Mouse (Mus musculus) cerebellum, adult 2 months (tissue): ENCODE measurements at regions not wholly inside any gene's neighbourhood (a gene's known extent, or its start where the extent isn't known, plus 50 kb on each side); places are given as distances from the start of the nearest gene placed in this dataset.

Experiments
- CTCF ChIP-seq: fragments of 200-500 bp; IDR thresholded peaks from 2 replicates; pipeline ENCODE4 v1.5.1; 2011; ENCODE audit warnings: low read depth, mild to moderate bottlenecking, control low read depth, low read length, moderate library complexity, borderline replicate concordance; ENCODE audit not compliant: insufficient read depth
- POLR2A ChIP-seq: fragments of 200-500 bp; IDR thresholded peaks from 2 replicates; pipeline ENCODE4 v1.6.1; 2011; ENCODE audit warnings: low read length, control low read depth, borderline replicate concordance; ENCODE audit not compliant: insufficient read depth

- TF ChIP-seq POLR2A = no peak
- no peak for TF ChIP-seq CTCF
These were observed 185.5 kb upstream of the Runx1 start for GRCm38 (mm10) chr16:93011474-93011873.
